Mouse (Mus musculus): Measurements from ENCODE around the gene Foxa1.

DNA sequence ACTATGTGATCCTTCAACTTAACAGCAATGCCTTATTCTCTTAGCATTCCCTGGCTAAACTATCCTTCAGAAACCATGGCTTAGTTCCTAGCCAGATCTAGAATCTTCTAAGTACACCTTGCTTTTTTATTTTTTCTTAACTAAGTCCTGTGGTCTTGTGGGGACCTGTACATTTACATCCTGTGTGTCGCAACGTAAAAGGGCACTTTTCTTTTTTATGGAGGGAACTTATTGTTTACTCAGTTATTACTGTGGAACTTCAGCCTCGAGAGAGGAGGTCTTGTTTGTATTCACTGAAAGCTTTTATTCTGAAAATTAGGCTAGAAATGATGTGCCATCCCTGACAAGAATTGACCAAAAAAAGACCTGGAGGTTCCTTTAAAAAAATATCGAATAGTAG, 18.4 kb downstream of the Foxa1 start:
- TF ChIP-seq CTCF (IDR thresholded peaks at IDR 0.05; ENCODE audit: low read depth, low read length) (no peak), POLR2A (IDR thresholded peaks at IDR 0.05; ENCODE audit: extremely low read depth, insufficient read depth, low read length) (no peak)

Data from liver, adult 2 months (tissue).